Mouse (Mus musculus) limb, embryonic 13.5 days (tissue): Measurements from ENCODE around the gene Zfp174. TPM values are rescaled to one million over a fixed set of nuclear protein-coding genes. Genes with fewer than 3 reads are reported as not detected.
A peak's percentile ranks its signal among the peaks of the same experiment; 100 is the strongest.
"Not testable (repeated sequence)": the region's sequence is repeated elsewhere in the genome, so short reads cannot be mapped to it uniquely, and the experiment has no call there.

Experiments
- ATAC-seq: fragments of 200-750 bp; cut with Nextera tagmentation; 2 replicates; pipeline ENCODE4 v1.8.0; 2017; ENCODE audit warnings: low read depth, moderate number of reproducible peaks, moderate TSS enrichment; ENCODE audit not compliant: low FRiP score
- H3K27ac ChIP-seq: fragments of 300-500 bp; sonication (generic); 2 replicates; pipeline ENCODE4 v1.5.1; 2015; ENCODE audit warnings: inconsistent platforms, mild to moderate bottlenecking, moderate library complexity
- H3K27me3 ChIP-seq: fragments of 300-500 bp; sonication (generic); 2 replicates; pipeline ENCODE4 v1.6.1; 2015; ENCODE audit warnings: mild to moderate bottlenecking, inconsistent platforms
- H3K36me3 ChIP-seq: fragments of 300-500 bp; sonication (generic); 2 replicates; pipeline ENCODE4 v1.6.1; 2015; ENCODE audit warnings: inconsistent platforms, mild to moderate bottlenecking, moderate library complexity
- H3K4me1 ChIP-seq: fragments of 300-500 bp; sonication (generic); 2 replicates; pipeline ENCODE4 v1.6.1; 2015; ENCODE audit warnings: inconsistent platforms
- H3K4me2 ChIP-seq: fragments of 300-500 bp; sonication (generic); replicated peaks from 2 replicates; pipeline ENCODE4 v1.6.1; 2015; ENCODE audit warnings: inconsistent platforms, mild to moderate bottlenecking, moderate library complexity
- H3K4me3 ChIP-seq: fragments of 300-500 bp; sonication (generic); 2 replicates; pipeline ENCODE4 v1.5.1; 2015; ENCODE audit warnings: moderate library complexity, mild to moderate bottlenecking, inconsistent platforms
- H3K9ac ChIP-seq: fragments of 300-500 bp; sonication (generic); 2 replicates; pipeline ENCODE4 v1.6.1; 2015; ENCODE audit warnings: mild to moderate bottlenecking, inconsistent platforms
- H3K9me3 ChIP-seq: fragments of 300-500 bp; sonication (generic); 2 replicates; pipeline ENCODE4 v1.6.1; 2016; ENCODE audit warnings: inconsistent platforms
- WGBS: fragments of 180-500 bp; shearing (Covaris S2); methylation state at CpG from one replicate; pipeline ENCODE4 v1.1.7; 2015; 5-methylcytosine and 5-hydroxymethylcytosine counted together
- polyA plus RNA-seq: library from polyadenylated mRNA; unstranded; fragments of >200 nt; fragmentation: Nextera tagmentation; extraction: Ambion mirVana; gene quantifications from 2 replicates; pipeline ENCODE4 v1.2.1, GENCODE M21; 2015

The Zfp174 gene
- polyA plus RNA-seq, result 1.6 and 1.8 TPM in 2 replicates

GRCm38 (mm10) chr16:3846711-3847518 is at the start of gene Zfp174:
Gene Zfp174 (plus strand): TSS chr16:3847268.
- H3K36me3 ChIP-seq, result no peaks in the 10 kb centered on the region
- H3K4me1 ChIP-seq, result peaks cover 7% of the 10 kb centered on the region
- H3K27ac ChIP-seq, result no peak within 1 kb of the TSS
- H3K9me3 ChIP-seq, result no peaks in the 10 kb centered on the region
- ATAC-seq, result peak; percentile 100
- H3K4me3 ChIP-seq, result peak within 1 kb of the TSS; percentile 71
- WGBS, result 3% methylated on average over 38 of the region's 38 CpGs
- H3K9ac ChIP-seq, result peak within 1 kb of the TSS; percentile 77
- H3K4me2 ChIP-seq, result peak within 1 kb of the TSS; percentile 70
- H3K27me3 ChIP-seq, result no peaks in the 10 kb centered on the region

- Histone ChIP-seq H3K9me3 (0 out of 2 replicates have a peak, but pooled peaks cover 5% of the 10 kb centered on the region), H3K4me2 (no peak overlapping the region), H3K4me3 (no peak overlapping the region), H3K36me3 (no peaks in the 10 kb centered on the region), H3K27ac (no peak overlapping the region), H3K4me1 (no peaks in the 10 kb centered on the region), H3K9ac (no peak overlapping the region), H3K27me3 (no peaks in the 10 kb centered on the region)
- 90% methylated on average over 3 of the region's 3 CpGs for WGBS
- ATAC-seq, result no peak
Observed at GRCm38 (mm10) chr16:3808176-3808575, 38.9 kb upstream of the Zfp174 start.

- H3K27me3 ChIP-seq, H3K4me3 ChIP-seq, H3K4me1 ChIP-seq, H3K9ac ChIP-seq, H3K9me3 ChIP-seq, H3K36me3 ChIP-seq, H3K4me2 ChIP-seq, ATAC-seq, H3K27ac ChIP-seq: not testable (repeated sequence)
- WGBS, result 80% methylated on average over 6 of the region's 6 CpGs
Observed at GRCm38 (mm10) chr16:3814667-3815066, 32.4 kb upstream of the Zfp174 start.

- ATAC-seq, result no peak
- Histone ChIP-seq H3K27ac (no peak overlapping the region), H3K4me1 (no peaks in the 10 kb centered on the region), H3K9ac (no peak overlapping the region), H3K9me3 (no peaks in the 10 kb centered on the region), H3K4me2 (no peak overlapping the region), H3K4me3 (no peak overlapping the region), H3K36me3 (no peaks in the 10 kb centered on the region), H3K27me3 (no peaks in the 10 kb centered on the region)
- 86% methylated on average over 2 of the region's 2 CpGs for WGBS
Observed at GRCm38 (mm10) chr16:3820202-3820601, 26.9 kb upstream of the Zfp174 start.

- 53% methylated on average over 3 of the region's 3 CpGs for WGBS
- Histone ChIP-seq H3K4me1 (no peaks in the 10 kb centered on the region), H3K9me3 (no peaks in the 10 kb centered on the region), H3K4me2 (no peak overlapping the region), H3K36me3 (no peaks in the 10 kb centered on the region), H3K9ac (no peak overlapping the region), H3K27me3 (no peaks in the 10 kb centered on the region), H3K27ac (no peak overlapping the region), H3K4me3 (no peak overlapping the region)
- no peak for ATAC-seq
Observed at GRCm38 (mm10) chr16:3828021-3828420, 19.0 kb upstream of the Zfp174 start.

GRCm38 (mm10) chr16:3829727-3830126 is 17.3 kb upstream of the Zfp174 start:
- no peaks in the 10 kb centered on the region for H3K36me3 ChIP-seq
- H3K27me3 ChIP-seq, result no peaks in the 10 kb centered on the region
- WGBS, result 90% methylated on average over 2 of the region's 2 CpGs
- no peak overlapping the region for H3K4me3 ChIP-seq
- H3K27ac ChIP-seq, result no peak overlapping the region
- no peaks in the 10 kb centered on the region for H3K9me3 ChIP-seq
- no peak overlapping the region for H3K4me2 ChIP-seq
- no peaks in the 10 kb centered on the region for H3K4me1 ChIP-seq
- H3K9ac ChIP-seq, result no peak overlapping the region
- no peak for ATAC-seq

- Histone ChIP-seq H3K27me3 (no peaks in the 10 kb centered on the region), H3K4me1 (no peaks in the 10 kb centered on the region), H3K36me3 (no peaks in the 10 kb centered on the region), H3K27ac (no peak within 1 kb of the TSS), H3K4me2 (no peak within 1 kb of the TSS), H3K4me3 (no peak within 1 kb of the TSS), H3K9me3 (no peaks in the 10 kb centered on the region), H3K9ac (no peak within 1 kb of the TSS)
- no peak for ATAC-seq
Observed at GRCm38 (mm10) chr16:3830588-3831109, 16.4 kb upstream of the Zfp174 start, which contains the start of gene Olfr15. Gene Olfr15 (plus strand): TSS chr16:3830878.

GRCm38 (mm10) chr16:3835461-3835860 is 11.6 kb upstream of the Zfp174 start:
- no peaks in the 10 kb centered on the region for H3K9me3 ChIP-seq
- no peaks in the 10 kb centered on the region for H3K4me1 ChIP-seq
- 78% methylated on average over 2 of the region's 2 CpGs for whole genome bisulfite sequencing
- H3K4me2 ChIP-seq, result no peak overlapping the region
- H3K27me3 ChIP-seq, result peaks cover 8% of the 10 kb centered on the region
- no peak for ATAC-seq
- no peak overlapping the region for H3K9ac ChIP-seq
- H3K4me3 ChIP-seq, result no peak overlapping the region
- no peaks in the 10 kb centered on the region for H3K36me3 ChIP-seq
- H3K27ac ChIP-seq, result no peak overlapping the region

GRCm38 (mm10) chr16:3839157-3839885 is 7.7 kb upstream of the Zfp174 start:
- ATAC-seq, result no peak
- Histone ChIP-seq H3K4me3 (no peak overlapping the region), H3K27me3 (peaks cover 8% of the 10 kb centered on the region), H3K4me2 (no peak overlapping the region), H3K27ac (no peak overlapping the region), H3K9me3 (no peaks in the 10 kb centered on the region), H3K9ac (no peak overlapping the region), H3K4me1 (no peaks in the 10 kb centered on the region), H3K36me3 (no peaks in the 10 kb centered on the region)
- WGBS, result 57% methylated on average over 17 of the region's 17 CpGs

- no peak for ATAC-seq
- H3K9me3 ChIP-seq, result no peaks in the 10 kb centered on the region
- H3K4me1 ChIP-seq, result peaks cover 6% of the 10 kb centered on the region
- H3K27ac ChIP-seq, result no peak overlapping the region
- H3K36me3 ChIP-seq, result no peaks in the 10 kb centered on the region
- no peak overlapping the region for H3K4me2 ChIP-seq
- no peak overlapping the region for H3K9ac ChIP-seq
- H3K4me3 ChIP-seq, result no peak overlapping the region
- H3K27me3 ChIP-seq, result peaks cover 8% of the 10 kb centered on the region
- 39% methylated on average over 4 of the region's 4 CpGs for WGBS
Observed at GRCm38 (mm10) chr16:3842989-3843388, 4.1 kb upstream of the Zfp174 start.

- Histone ChIP-seq H3K4me1 (peaks cover 7% of the 10 kb centered on the region), H3K27ac (no peak overlapping the region), H3K9ac (no peak overlapping the region), H3K27me3 (peaks cover 5% of the 10 kb centered on the region), H3K9me3 (no peaks in the 10 kb centered on the region), H3K4me3 (no peak overlapping the region), H3K36me3 (no peaks in the 10 kb centered on the region), H3K4me2 (no peak overlapping the region)
- WGBS, result 80% methylated on average over 1 of the region's 1 CpGs
- ATAC-seq, result no peak
Observed at GRCm38 (mm10) chr16:3843796-3844195, 3.3 kb upstream of the Zfp174 start.

GRCm38 (mm10) chr16:3847871-3848270 is 803 bp downstream of the Zfp174 start:
- H3K4me2 ChIP-seq, result peak overlapping the region; percentile 70
- 73% methylated on average over 4 of the region's 4 CpGs for WGBS
- no peak for ATAC-seq
- H3K9me3 ChIP-seq, result no peaks in the 10 kb centered on the region
- no peaks in the 10 kb centered on the region for H3K27me3 ChIP-seq
- H3K4me1 ChIP-seq, result peaks cover 7% of the 10 kb centered on the region
- no peaks in the 10 kb centered on the region for H3K36me3 ChIP-seq
- peak overlapping the region; percentile 77 for H3K9ac ChIP-seq
- H3K27ac ChIP-seq, result no peak overlapping the region
- peak overlapping the region; percentile 71 for H3K4me3 ChIP-seq
